Mouse (Mus musculus) heart, postnatal 0 days (tissue): ENCODE results near the gene Fam118a. TPM values are rescaled to one million over a fixed set of nuclear protein-coding genes. Genes with fewer than 3 reads are reported as not detected.

ENCODE experiments used
- ATAC-seq: fragments of 200-750 bp; cut with Nextera tagmentation; 2 replicates; pipeline ENCODE4 v1.8.0; 2017; ENCODE audit warnings: low read depth, moderate number of reproducible peaks, moderate library complexity; ENCODE audit not compliant: insufficient read depth
- DNase-seq: peaks from one replicate; pipeline ENCODE4 v3.0.0-alpha.2; 2016; ENCODE audit warnings: low spot score
- H3K27ac ChIP-seq: fragments of 300-500 bp; sonication (generic); 2 replicates; pipeline ENCODE4 v1.5.1; 2014; ENCODE audit warnings: low read depth, mild to moderate bottlenecking
- H3K27me3 ChIP-seq: fragments of 300-500 bp; sonication (generic); 2 replicates; pipeline ENCODE4 v1.6.1; 2014; ENCODE audit warnings: low read length, mixed read lengths; ENCODE audit not compliant: control insufficient read depth, insufficient read depth
- H3K36me3 ChIP-seq: fragments of 300-500 bp; sonication (generic); replicated peaks from 2 replicates; pipeline ENCODE4 v1.6.1; 2014; ENCODE audit warnings: low read length, mixed read lengths; ENCODE audit not compliant: control insufficient read depth, insufficient read depth
- H3K4me1 ChIP-seq: fragments of 300-500 bp; sonication (generic); 2 replicates; pipeline ENCODE4 v1.6.1; 2014; ENCODE audit warnings: antibody characterized with exemption; ENCODE audit not compliant: control insufficient read depth, insufficient read depth
- H3K4me2 ChIP-seq: fragments of 300-500 bp; sonication (generic); 2 replicates; pipeline ENCODE4 v1.6.1; 2014; ENCODE audit warnings: low read depth, mild to moderate bottlenecking, low read length, moderate library complexity
- H3K4me3 ChIP-seq: fragments of 300-500 bp; sonication (generic); 2 replicates; pipeline ENCODE4 v1.5.1; 2014; ENCODE audit warnings: low read depth, low read length
- H3K9ac ChIP-seq: fragments of 300-500 bp; sonication (generic); replicated peaks from 2 replicates; pipeline ENCODE4 v1.6.1; 2014; ENCODE audit warnings: low read depth, low read length, mixed read lengths
- H3K9me3 ChIP-seq: fragments of 300-500 bp; sonication (generic); replicated peaks from 2 replicates; pipeline ENCODE4 v1.6.1; 2016; ENCODE audit warnings: low read length; ENCODE audit not compliant: control insufficient read depth
- CTCF ChIP-seq: IDR thresholded peaks from 2 replicates; pipeline ENCODE4 v1.5.1; 2016; ENCODE audit warnings: antibody characterized with exemption, control low read depth, low read depth
- EP300 ChIP-seq: IDR thresholded peaks from 2 replicates; pipeline ENCODE4 v1.6.1; 2016; ENCODE audit warnings: antibody characterized with exemption, low read depth
- WGBS: fragments of 180-500 bp; shearing (Covaris S2); extraction: QIAGEN DNeasy Blood & Tissue Kit; methylation state at CpG from one replicate; pipeline ENCODE4 v1.1.7; 2014; 5-methylcytosine and 5-hydroxymethylcytosine counted together
- polyA plus RNA-seq: library from polyadenylated mRNA; unstranded; fragments of >200 nt; fragmentation: Nextera tagmentation; extraction: Ambion mirVana; gene quantifications from 2 replicates; pipeline ENCODE4 v1.2.1, GENCODE M21; 2015
- total RNA-seq: library from RNA; depleted of rRNA; stranded (reverse); fragments of >200 nt; gene quantifications from 2 replicates; pipeline ENCODE4 v1.2.3, GENCODE M21; 2014; ENCODE audit warnings: low replicate concordance

The Fam118a gene
- total and polyA plus RNA-seq, 2 experiments from 2014 or later = 11.1 to 11.5 TPM

- H3K9me3 ChIP-seq = no peaks in the 10 kb centered on the region
- peak; percentile 72; the same call in 1 of the 2 replicates for ATAC-seq
- H3K9ac ChIP-seq = no peak overlapping the region
- no peak overlapping the region for H3K27ac ChIP-seq
- H3K4me2 ChIP-seq = no peak overlapping the region
- no peak for TF ChIP-seq EP300
- peak; percentile 90 for TF ChIP-seq CTCF
- 0 out of 2 replicates have a peak, but pooled peaks cover 5% of the 10 kb centered on the region for H3K27me3 ChIP-seq
- no peaks in the 10 kb centered on the region for H3K36me3 ChIP-seq
- peak; percentile 69 for DNase-seq
- H3K4me1 ChIP-seq = no peaks in the 10 kb centered on the region
- 18% methylated on average over 29 of the region's 29 CpGs for WGBS
- H3K4me3 ChIP-seq = no peak overlapping the region
Measured at GRCm38 (mm10) chr15:85000984-85001982, 27.5 kb upstream of the Fam118a start.

GRCm38 (mm10) chr15:85009666-85010065 is 19.1 kb upstream of the Fam118a start:
- no peak for DNase-seq
- no peak for TF ChIP-seq EP300
- TF ChIP-seq CTCF = no peak
- H3K27me3 ChIP-seq = no peaks in the 10 kb centered on the region
- no peak overlapping the region for H3K9ac ChIP-seq
- WGBS = 59% methylated on average over 8 of the region's 8 CpGs
- no peak overlapping the region for H3K4me2 ChIP-seq
- no peak overlapping the region for H3K27ac ChIP-seq
- no peaks in the 10 kb centered on the region for H3K36me3 ChIP-seq
- H3K4me3 ChIP-seq = no peak overlapping the region
- H3K4me1 ChIP-seq = peaks cover 13% of the 10 kb centered on the region
- no peak for ATAC-seq
- H3K9me3 ChIP-seq = no peaks in the 10 kb centered on the region

GRCm38 (mm10) chr15:85011895-85012661 is 16.7 kb upstream of the Fam118a start:
- H3K27me3 ChIP-seq = peaks cover 7% of the 10 kb centered on the region
- TF ChIP-seq EP300 (no peak), CTCF (no peak)
- peak; percentile 19 for DNase-seq
- no peak overlapping the region for H3K9ac ChIP-seq
- WGBS = 35% methylated on average over 19 of the region's 19 CpGs
- H3K4me2 ChIP-seq = peak overlapping the region; percentile 9; the same call in 1 of the 2 replicates
- peaks cover 22% of the 10 kb centered on the region for H3K4me1 ChIP-seq
- H3K4me3 ChIP-seq = no peak overlapping the region
- peak; percentile 33; the same call in 1 of the 2 replicates for ATAC-seq
- H3K36me3 ChIP-seq = no peaks in the 10 kb centered on the region
- H3K27ac ChIP-seq = no peak overlapping the region; the same call in 1 of the 2 replicates
- H3K9me3 ChIP-seq = no peaks in the 10 kb centered on the region

- Histone ChIP-seq H3K9me3 (no peaks in the 10 kb centered on the region), H3K36me3 (no peaks in the 10 kb centered on the region), H3K9ac (no peak overlapping the region), H3K4me2 (peak overlapping the region; percentile 9; the same call in 1 of the 2 replicates), H3K27me3 (peaks cover 11% of the 10 kb centered on the region), H3K27ac (peak overlapping the region; percentile 2; the same call in 1 of the 2 replicates), H3K4me1 (peaks cover 22% of the 10 kb centered on the region), H3K4me3 (no peak overlapping the region)
- TF ChIP-seq EP300 (no peak), CTCF (no peak)
- ATAC-seq (no peak), DNase-seq (peak; percentile 58)
- WGBS = 27% methylated on average over 2 of the region's 2 CpGs
Measured at GRCm38 (mm10) chr15:85012662-85013054, 16.1 kb upstream of the Fam118a start.

DNA sequence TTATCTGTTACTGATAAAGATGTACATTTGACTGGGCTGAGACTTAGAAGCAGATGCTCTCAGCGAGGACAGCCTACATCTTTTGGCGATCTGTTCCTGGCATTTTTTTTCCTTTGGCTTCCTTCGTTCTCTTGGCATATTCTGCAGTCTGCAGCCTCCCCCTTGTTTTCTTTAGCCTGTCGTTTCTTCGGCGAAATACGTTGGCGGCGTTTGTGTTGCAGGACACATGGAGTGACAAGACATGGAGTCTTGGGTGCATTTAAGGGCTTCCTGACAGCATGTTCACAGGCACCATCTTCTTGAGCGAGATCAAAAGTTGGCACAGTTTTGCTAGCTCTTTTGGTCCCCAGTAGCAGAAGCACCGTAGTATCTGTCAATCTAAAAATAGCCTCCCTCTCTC is 13.0 kb upstream of the Fam118a start:
- WGBS = 36% methylated on average over 11 of the region's 11 CpGs
- no peak overlapping the region for H3K4me3 ChIP-seq
- peaks cover 22% of the 10 kb centered on the region for H3K4me1 ChIP-seq
- no peak for TF ChIP-seq CTCF
- H3K4me2 ChIP-seq = no peak overlapping the region
- no peak for DNase-seq
- no peaks in the 10 kb centered on the region for H3K9me3 ChIP-seq
- peaks cover 11% of the 10 kb centered on the region for H3K27me3 ChIP-seq
- H3K9ac ChIP-seq = no peak overlapping the region
- no peak for ATAC-seq
- no peaks in the 10 kb centered on the region for H3K36me3 ChIP-seq
- no peak overlapping the region for H3K27ac ChIP-seq
